Mouse (Mus musculus) heart, adult 8-10 months (tissue): Measurements from ENCODE around the gene Zfp57. TPM values are rescaled to one million over a fixed set of nuclear protein-coding genes. Genes with fewer than 3 reads are reported as not detected.

Experiments
- DNase-seq: peaks from one replicate; pipeline ENCODE4 v3.0.0; 2022; ENCODE audit warnings: low spot score
- total RNA-seq, 4 experiments: library from RNA; stranded (reverse); gene quantifications; 2 replicates each; pipeline ENCODE4 v1.2.4; 2022

The Zfp57 gene
- total RNA-seq, 4 experiments from 2014 or later: 0.87 to 2.4 (median 1.4) TPM

DNA sequence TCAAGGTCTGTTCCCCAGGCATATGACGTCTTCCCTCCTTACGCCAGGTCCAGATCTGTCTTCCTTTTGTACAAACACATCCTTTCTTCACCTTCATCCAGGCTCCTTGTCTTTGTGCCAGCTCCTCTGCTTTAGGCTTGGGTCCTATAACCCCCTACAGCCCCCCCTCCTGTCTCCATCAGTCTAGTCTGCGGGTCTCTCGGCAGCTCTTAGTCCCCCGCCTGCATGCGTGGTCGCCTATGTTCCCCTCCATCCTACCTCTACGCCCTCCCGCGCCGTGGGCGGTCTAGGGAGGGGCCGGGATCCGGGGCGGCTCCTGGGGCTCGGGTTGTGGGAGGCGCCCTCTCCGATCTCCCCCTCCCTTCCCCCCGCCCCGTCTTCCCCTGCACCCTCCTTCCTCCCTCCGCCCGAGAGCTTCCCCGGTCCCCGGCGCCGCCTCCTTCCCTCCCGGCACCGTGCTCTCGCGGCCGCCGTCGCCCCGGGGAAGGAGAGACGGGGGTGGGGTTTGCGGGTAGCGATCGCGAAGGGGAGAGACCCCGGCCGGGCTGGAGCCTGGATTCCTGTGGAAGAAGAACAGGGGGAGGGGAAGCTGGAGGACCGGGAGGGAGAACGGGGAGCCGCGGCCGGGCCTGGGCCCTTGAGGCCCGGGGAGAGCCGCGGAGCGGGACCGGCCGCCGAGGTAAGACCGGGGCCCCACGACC lies 44.8 kb downstream of the Zfp57 start, which contains the start of gene Gabbr1:
TSS of gene Gabbr1 (plus strand) at position 356 of the 701 bp plus-strand sequence.
- peak; percentile 66 for DNase-seq

DNA sequence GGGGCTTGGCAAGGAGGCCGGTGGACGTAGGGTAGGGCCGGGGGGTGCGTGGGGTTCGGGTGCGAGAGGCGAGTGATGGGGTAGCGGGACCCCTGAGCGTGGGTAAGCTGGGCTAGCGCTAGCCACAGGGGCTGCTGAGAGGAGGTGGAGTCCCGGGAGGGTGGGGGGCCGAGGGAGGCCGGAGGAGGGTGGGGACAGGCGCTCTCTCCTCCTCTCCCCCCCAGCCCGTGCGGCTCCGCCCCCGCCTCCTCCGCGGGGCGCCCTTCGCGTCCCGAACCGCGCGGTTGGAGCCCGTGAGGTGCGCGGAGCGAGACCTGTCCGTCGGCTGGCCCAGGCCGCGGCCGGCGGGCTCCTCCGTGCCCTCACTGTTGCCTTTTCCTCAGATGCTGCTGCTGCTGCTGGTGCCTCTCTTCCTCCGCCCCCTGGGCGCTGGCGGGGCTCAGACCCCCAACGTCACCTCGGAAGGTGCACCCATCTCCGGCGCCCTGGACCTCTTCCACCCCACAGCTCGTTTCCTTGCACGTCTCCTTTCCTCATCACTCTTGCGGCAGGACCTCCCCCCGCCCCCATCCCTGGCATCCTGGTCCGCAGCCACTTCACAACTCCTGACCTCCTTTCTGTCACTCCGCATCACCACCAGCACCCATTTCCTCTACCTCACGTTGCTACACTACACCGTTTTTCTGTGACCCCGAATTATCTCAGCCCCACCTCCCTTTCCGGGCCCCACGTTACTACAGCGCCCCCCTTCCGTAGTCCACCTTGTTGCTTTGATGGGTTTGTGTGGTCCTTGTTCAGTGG lies 45.5 kb downstream of the Zfp57 start:
- DNase-seq: peak; percentile 26

DNA sequence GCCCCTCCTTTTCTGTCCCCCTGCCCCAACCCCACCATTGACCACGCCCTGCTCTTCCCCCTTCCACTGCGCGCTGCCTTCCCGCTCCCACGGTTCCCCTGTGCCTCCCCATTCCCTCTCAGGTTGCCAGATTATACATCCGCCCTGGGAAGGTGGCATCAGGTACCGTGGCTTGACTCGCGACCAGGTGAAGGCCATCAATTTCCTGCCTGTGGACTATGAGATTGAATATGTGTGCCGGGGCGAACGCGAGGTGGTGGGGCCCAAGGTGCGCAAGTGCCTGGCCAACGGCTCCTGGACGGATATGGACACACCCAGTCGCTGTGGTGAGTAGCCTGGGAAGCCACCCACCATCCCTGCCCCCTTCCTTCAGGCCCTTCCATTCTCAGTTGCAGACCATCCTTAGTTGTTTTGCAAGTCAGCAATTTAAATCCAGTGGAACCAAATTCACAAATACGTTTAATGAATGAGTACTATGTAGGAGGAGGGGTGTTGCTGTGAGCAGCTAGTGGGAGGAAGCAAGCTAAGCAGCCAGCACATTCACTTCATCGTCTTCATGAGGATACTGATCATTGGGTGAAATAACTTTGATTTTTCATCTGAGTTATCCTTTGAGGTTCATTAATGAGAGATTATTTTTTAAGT lies 46.5 kb downstream of the Zfp57 start:
- no peak for DNase-seq

DNA sequence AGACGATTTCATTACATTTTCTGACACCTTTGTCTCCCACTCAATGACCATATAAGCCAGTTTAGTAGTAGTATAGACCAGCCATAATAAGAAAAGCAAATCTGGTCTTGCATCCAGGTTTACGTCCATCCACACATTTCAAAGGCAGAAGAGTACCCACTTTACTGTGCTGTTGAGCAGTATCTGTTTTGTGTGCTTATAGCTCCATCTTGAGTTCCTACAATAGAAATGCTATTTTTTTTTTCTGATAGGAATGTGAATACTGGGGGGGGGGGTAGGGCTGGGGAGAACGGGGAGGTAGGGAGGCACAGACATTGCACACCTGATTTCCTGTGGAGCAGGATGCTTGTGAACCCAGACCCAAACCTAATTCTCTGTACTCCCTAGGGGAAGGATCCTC lies 47.0 kb downstream of the Zfp57 start:
- no peak for DNase-seq

DNA sequence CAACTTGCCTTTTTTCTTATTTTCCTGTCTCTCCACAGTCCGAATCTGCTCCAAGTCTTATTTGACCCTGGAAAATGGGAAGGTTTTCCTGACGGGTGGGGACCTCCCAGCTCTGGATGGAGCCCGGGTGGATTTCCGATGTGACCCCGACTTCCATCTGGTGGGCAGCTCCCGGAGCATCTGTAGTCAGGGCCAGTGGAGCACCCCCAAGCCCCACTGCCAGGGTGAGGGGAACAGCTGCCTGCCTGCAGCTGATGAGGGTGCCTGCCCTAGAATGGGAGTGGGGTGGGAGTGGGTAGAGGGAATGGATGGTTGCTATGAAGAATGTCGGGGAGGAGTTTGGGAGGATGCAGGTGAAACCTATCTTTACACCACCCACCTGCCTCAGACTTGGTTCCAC lies 47.4 kb downstream of the Zfp57 start:
- DNase-seq: no peak

DNA sequence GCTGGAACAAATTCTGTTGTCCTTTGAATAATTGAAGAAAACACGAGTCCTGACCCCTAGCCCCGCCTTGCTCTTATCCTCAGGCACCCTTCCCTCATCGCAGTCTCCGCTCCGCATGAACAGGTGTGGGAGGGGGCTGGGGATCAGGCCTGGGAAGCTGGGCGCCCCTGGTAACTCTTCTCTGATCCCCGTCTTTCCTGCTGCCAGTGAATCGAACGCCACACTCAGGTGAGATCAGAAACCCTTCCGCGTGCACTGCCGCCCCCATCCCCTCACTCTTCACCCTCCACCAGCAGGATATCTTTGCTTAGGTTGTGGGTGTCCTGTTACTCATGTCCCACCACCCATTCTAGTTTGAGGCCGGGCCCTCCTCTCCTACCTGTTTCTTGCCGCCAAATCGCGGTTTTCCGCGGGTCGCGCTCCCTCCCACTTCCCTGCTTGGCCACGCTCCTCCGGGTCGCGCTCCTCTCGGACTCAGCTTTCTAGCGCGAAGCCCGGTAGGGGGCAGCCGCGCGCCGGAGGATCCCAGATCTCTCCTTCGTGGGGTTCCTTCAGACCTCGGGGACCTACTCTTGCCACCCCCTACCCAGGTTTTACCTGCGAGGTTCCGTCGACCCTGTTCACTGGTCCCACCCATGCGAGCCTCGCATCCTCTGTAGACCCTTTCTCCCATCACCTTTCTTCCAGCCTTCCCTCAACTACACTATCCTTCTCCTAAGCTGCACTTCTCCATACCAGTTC lies 48.8 kb downstream of the Zfp57 start:
- peak; percentile 40 for DNase-seq

DNA sequence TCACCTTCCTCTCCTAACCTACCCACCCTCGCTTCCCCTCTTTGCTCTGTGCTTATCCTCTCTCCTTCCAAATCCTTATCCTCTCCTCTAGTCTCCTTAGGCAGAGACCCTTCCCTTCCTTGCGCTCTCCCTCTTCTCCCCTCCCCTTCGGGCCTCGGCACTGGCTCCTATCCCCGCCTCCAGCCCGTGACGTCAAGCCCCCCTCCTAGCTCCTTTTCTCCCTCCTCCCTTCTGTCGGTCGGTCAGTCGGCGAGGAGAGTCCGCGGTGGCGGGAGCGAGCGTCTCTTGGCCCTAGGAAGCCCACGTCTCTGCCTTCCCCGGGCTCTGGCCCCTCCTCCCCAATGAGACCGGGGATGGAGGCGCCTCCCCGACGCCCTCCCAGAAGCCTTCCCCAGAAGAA lies 49.4 kb downstream of the Zfp57 start:
- DNase-seq: peak; percentile 63

DNA sequence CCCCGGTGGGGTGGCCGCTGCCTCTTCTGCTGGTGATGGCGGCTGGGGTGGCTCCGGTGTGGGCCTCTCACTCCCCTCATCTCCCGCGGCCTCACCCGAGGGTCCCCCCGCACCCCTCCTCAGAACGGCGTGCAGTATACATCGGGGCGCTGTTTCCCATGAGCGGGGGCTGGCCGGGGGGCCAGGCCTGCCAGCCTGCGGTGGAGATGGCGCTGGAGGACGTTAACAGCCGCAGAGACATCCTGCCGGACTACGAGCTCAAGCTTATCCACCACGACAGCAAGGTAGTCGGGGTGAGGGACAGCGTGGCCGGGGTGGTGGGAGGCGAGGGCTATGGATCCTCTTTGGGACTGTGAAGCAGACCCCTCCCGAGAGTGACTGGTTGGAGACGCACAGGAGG lies 49.9 kb downstream of the Zfp57 start:
- no peak for DNase-seq

DNA sequence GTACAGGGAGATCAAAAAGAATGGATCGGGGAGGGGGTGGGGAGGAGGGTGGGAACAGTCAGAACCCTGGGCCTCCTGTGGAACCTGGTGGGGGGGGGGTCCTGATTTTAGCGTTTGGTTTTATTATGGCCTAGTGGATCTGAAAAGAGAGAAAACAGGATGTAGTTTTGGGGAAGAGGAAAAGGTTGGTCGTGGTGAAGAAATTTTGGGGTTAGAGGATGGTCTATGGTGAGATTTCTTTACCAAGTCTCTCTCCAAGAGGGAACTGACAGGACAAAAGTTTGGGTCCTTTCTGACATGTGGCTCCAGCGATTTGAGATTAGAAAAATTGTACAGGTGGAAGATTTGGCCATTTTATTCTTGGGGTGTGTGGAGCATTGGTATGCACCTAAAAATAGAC lies 50.8 kb downstream of the Zfp57 start:
- DNase-seq: no peak

DNA sequence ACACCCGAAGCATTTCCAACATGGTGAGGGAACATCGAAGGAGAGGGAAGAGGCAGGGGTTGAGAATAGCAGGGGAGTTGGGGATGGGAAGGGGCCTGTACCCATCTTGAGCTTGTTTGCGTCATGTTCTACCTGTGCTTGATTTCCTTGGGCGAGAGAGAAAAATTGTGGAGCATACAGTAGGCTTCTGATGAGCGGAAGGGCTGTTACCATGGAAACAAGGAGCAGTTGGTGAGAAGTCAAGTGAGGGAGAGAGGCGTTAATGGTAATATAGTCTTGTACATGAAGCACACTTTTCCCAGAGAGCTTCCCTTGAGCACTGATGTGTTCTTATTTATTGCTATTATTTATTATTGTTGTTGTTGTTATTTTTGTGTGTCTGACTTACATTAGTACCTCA lies 56.0 kb downstream of the Zfp57 start:
- DNase-seq: no peak

Other genes starting within 250 kb of the Zfp57 start
- gene H2-M10.5, start 228.3 kb upstream of the Zfp57 start, total RNA-seq: not detected
- gene H2-M10.6, start 189.0 kb upstream of the Zfp57 start, total RNA-seq: not detected
- 10 to 100 TPM; 19.6 to 20.5 (median 19.9) TPM for gene Trim26, start 164.0 kb upstream of the Zfp57 start, total RNA-seq
- gene Trim15, start 134.0 kb upstream of the Zfp57 start, total RNA-seq: not detected
- under 1 TPM in 2 of 4 experiments, not detected in 2; 0.16 to 0.83 TPM for gene Trim10, start 131.6 kb upstream of the Zfp57 start, total RNA-seq
- gene Trim40, start 111.0 kb upstream of the Zfp57 start, total RNA-seq: under 1 TPM in 1 of 4 experiments, not detected in 3; 0.23 TPM
- not detected for gene Trim31, start 103.0 kb upstream of the Zfp57 start, total RNA-seq
- gene Rnf39, start 58.2 kb upstream of the Zfp57 start, total RNA-seq: 1 to 10 TPM in 3 of 4 experiments, under 1 TPM in 1; 0.71 to 1.9 (median 1.4) TPM
- gene Ppp1r11, start 49.4 kb upstream of the Zfp57 start, total RNA-seq: 100 to 1,000 TPM in 2 of 4 experiments, 10 to 100 TPM in 2; 89.3 to 121 (median 108) TPM
- 10 to 100 TPM; 22.3 to 27.7 (median 26.2) TPM for gene Znrd1, start 42.6 kb upstream of the Zfp57 start, total RNA-seq
- 10 to 100 TPM; 13.8 to 22.2 (median 15.3) TPM for gene Znrd1as, start 42.6 kb upstream of the Zfp57 start, total RNA-seq
- 1 to 10 TPM in 2 of 4 experiments, under 1 TPM in 2; 0.50 to 1.4 (median 0.90) TPM for gene 2410137M14Rik, start 19.9 kb upstream of the Zfp57 start, total RNA-seq
- under 1 TPM in 1 of 4 experiments, not detected in 3; 0.25 TPM for gene H2-M5, start 11.6 kb upstream of the Zfp57 start, total RNA-seq
- not detected for gene Mog, start 22.2 kb downstream of the Zfp57 start, total RNA-seq
- gene Gabbr1, start 44.8 kb downstream of the Zfp57 start, total RNA-seq: 1 to 10 TPM; 7.2 to 9.2 (median 7.4) TPM
- not detected for gene Olfr90, start 87.3 kb downstream of the Zfp57 start, total RNA-seq
- gene Olfr91, start 97.1 kb downstream of the Zfp57 start, total RNA-seq: not detected
- gene Olfr92, start 118.9 kb downstream of the Zfp57 start, total RNA-seq: not detected
- not detected for gene Olfr93, start 160.3 kb downstream of the Zfp57 start, total RNA-seq
- not detected for gene Ubd, start 192.7 kb downstream of the Zfp57 start, total RNA-seq
- not detected for gene Olfr94, start 199.8 kb downstream of the Zfp57 start, total RNA-seq
- gene Olfr95, start 212.0 kb downstream of the Zfp57 start, total RNA-seq: not detected
- gene Olfr96, start 219.0 kb downstream of the Zfp57 start, total RNA-seq: not detected
- gene Olfr97, start 236.2 kb downstream of the Zfp57 start, total RNA-seq: not detected